Mouse (Mus musculus) urinary bladder, adult 18-20 months (tissue): ENCODE measurements around the gene Gm4756.
"Not testable (repeated sequence)": the region's sequence is repeated elsewhere in the genome, so short reads cannot be mapped to it uniquely, and the experiment has no call there.

Source experiments
- DNase-seq, 2 experiments: peaks; one replicate each; pipeline ENCODE4 v3.0.0; 2022; ENCODE audit warnings: low spot score in 2 of 2, mixed read lengths in 2 of 2

Gene Gm4756

GRCm38 (mm10) chr12:72654698-72655097, 5.2 kb upstream of the Gm4756 start:
- DNase-seq, result peak in 1 of 2 experiments; percentile 49

- no peak for DNase-seq
Measured at GRCm38 (mm10) chr12:72648921-72649320, 540 bp downstream of the Gm4756 start.

DNA sequence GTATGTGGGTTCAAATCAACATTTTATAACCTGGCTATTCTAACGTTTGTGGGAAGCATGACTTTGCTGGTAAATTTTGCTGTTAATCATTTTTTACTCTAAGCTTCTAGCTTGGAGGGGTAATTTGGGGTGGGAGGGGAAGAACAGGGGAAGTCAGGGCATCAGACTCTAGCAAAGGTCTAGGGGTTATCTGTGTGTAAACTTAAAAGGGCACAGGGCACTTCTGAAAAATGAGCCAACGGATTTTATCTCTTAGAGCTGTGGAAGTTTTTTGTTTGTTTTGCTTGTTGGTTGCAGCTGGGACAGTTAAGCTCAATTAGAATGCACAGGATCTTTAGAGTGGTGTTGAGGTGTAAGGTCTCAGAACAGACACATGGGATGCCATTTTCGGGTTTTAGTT, 11.4 kb downstream of the Gm4756 start:
- no peak for DNase-seq

GRCm38 (mm10) chr12:72628751-72629150, 20.7 kb downstream of the Gm4756 start:
- DNase-seq, result no peak

GRCm38 (mm10) chr12:72622853-72623496, 26.5 kb downstream of the Gm4756 start:
- no peak for DNase-seq

DNA sequence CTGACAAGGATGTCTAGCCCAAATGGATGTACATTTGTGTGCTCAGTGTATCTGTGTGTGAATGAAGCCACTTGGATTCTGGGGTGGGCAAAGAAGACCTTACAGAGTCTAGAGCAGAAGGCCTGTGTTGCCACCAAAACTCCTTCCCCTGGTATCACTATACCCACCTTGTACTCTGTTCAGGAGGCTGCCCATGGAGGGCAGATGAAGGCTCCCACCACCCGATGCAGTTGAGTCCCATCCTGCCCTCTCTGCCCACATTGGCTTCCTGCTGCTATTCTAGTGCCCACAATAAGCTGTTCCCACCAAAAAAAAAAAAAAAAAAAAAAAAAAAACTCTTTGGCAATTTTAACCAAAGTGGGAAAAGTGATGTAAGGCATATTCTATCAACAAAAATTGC, 28.0 kb downstream of the Gm4756 start:
- no peak for DNase-seq

GRCm38 (mm10) chr12:72620856-72621255, 28.6 kb downstream of the Gm4756 start:
- DNase-seq, result no peak

GRCm38 (mm10) chr12:72612053-72612452, 37.4 kb downstream of the Gm4756 start:
- DNase-seq, result no peak

DNA sequence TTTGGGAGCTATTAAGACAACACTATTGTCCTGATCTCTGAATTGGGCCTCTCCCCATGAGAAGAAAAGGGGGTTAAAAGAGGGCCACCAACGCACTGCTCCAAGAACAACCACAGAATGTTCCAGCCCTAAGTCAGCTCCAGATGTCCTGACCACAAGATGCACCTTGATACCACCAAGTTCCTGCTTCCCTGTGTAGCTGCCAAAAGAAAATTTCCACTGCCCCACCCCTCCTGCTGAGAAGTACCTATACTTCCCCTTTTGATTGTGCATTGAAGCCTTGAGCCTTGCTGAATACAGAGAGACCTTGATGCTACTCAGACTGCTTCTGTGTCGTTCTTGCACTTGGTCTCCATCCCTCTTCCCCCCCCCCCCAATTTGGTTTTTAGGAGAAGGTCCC, 50.7 kb downstream of the Gm4756 start:
- DNase-seq, result not testable (repeated sequence)

GRCm38 (mm10) chr12:72594001-72594400, 55.5 kb downstream of the Gm4756 start:
- no peak for DNase-seq

DNA sequence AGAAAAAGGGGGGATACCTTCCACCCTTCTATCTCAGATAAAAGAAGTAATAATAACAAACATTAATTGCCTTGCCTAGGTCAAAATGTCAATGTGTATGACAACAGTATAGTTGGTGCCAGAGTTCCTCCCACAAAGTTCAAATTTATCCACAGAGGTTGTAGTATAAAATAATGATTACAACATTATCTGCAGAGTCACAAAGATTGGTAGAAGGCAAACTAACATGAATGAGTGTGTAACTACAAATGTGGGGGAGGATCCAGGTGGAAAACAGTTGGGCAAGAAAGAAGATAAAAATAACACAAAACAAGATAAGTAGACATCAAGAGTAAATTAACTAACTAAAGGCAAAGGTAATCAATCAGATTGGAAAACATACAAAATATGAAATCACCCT, 56.5 kb downstream of the Gm4756 start:
- no peak for DNase-seq

DNA sequence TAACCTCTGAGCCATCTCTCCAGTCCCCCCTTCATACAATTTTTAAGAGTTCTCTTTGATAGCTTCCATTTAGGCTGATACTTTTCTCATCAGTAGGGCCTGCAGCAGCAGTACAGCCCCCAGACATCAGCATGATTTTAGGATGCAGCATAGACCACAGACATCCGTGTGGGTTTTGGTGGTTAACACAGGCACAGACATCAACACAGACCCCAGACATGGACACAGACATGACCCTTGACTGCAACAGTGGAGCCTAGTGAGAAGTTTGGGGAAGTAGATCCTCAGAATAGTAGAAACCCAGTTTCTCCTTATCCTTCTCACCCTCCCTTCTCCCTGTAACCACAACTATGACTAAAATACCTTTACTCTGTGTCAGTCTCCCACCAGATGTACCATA, 64.1 kb downstream of the Gm4756 start:
- DNase-seq, result no peak

DNA sequence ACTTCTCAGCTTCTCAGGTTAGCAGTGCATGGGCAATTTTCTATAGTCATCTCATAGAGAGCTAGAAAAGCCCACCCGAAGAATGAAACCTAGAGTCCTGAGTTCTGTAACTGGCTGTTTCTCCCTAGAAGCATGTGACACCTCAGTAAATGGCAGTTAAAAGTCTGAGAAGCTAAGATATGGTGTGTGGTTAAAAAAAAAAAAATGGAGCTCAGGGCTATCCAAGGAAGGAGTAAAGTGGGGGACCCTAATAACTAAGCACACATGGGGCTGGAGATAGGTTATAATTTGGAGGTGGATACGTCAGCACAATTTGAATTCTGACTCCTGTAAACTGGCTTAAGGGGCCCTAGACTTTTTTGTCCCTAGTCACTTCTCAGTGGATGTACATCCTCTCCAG, 66.4 kb downstream of the Gm4756 start:
- DNase-seq, result no peak

DNA sequence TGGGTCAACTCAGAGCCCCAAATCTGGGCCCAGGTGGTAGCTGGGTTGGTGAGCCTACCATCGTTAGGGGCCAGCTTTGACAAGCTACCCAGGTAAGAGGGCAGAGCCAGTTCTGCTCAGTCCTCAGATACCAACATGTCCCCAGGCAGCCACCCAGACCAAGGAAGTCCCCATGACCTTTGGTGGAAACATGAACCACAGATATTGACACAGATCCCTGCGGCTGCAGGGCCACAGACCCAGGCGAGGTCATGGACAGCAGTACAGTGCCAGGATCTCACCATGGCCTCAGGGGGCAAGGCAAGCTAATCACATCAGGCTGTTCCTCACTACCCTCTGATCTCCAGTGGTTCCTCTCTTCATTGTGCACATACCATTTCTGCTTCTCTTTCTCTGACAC, 67.4 kb downstream of the Gm4756 start:
- no peak for DNase-seq

DNA sequence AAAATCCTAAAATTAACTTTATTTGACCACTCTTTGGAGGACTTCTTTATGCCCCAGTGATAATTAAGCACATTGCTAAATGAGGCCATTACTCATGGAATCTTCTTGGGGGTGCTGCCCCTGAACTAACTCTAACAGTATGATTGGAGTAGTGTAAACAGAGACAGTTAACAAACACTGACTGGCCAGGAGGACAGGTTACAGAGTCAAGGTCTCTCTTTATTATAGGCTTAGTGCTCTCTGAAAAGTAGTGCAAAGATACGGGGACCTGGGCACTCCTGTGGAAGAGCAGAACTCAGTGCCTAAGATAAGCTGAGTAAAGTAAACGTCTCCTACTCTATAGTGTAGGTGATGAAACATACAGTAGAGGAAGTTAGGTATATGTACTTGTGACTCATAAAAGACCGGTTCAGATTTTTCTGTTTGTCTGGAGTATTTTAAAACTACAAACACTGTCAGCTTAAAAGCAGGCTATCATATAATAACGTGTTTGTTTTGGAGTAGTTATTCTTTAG, 85.1 kb downstream of the Gm4756 start:
- DNase-seq, result no peak

- no peak for DNase-seq
Measured at GRCm38 (mm10) chr12:72554347-72554746, 95.1 kb downstream of the Gm4756 start.

- DNase-seq, result no peak
Measured at GRCm38 (mm10) chr12:72538571-72538970, 110.9 kb downstream of the Gm4756 start.

DNA sequence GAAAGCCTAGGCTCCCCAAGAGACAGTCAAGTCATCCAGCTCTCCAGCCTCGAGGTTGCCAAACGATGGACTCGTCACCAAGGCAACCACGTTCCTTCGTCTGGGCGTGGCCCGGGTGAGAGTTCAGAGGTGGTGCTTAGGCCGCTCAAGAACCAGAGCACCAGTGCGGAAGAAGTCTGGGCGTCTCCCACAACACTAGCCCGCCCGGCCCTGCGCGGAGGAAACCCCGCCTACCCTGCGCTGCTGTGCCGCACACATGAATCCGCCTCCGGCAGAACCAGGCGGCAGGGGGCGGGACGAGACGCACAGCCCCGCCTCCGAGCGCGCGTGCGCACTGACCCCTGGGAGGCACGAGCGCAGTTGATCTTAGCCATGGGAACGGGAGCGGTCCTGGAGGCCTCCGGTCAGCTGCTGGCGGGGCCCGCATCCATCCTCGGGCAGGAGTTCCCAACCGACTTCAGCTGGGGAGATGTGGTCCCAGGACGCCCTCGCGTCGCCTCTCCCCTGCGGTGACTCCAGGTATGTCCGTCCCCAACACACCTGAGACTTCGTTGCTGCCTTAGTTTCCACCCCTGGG, 113.4 kb downstream of the Gm4756 start, which contains the start of gene Pcnx4:
Gene Pcnx4, plus strand, starts transcription at position 363 of the 577 bp plus-strand sequence.
- peak; percentile 95 to 97 for DNase-seq

DNA sequence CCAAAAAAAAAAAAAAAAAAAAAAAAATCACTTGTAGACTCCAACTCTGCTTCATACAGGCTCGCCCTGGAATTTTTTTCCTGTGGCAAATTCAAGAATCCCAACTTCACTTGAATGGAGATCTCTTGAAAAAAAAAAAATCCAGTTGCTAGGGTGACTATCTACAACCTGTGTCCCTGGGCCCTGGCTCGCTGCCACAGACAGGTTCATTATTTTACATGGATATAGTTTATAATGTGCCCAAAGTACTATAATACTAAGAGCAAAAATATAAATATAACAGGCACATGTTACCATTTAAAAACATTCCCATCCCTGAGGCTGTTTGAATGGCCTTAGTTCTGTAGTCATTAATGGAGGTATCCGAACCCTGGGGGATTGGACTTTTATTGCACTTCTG, 113.9 kb downstream of the Gm4756 start:
- no peak for DNase-seq

DNA sequence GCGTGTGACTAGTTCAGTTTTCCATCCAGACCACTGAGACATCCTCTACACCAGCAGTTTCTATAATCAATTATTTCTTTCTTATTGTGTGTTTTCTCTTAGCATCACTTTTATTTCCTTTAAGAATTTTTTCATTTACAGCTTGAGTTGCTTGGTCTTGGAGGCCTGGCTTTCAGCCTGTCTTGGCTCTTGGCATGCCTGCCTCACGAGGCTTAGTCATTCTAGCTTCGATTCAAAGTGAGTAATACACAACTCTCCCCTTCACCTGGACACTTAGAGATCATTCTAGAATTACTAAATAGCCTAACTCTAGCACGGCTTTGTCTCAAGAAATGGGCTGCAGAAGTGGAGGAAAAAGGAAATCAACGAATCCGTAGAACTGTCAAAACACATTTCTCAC, 115.5 kb downstream of the Gm4756 start:
- no peak for DNase-seq

DNA sequence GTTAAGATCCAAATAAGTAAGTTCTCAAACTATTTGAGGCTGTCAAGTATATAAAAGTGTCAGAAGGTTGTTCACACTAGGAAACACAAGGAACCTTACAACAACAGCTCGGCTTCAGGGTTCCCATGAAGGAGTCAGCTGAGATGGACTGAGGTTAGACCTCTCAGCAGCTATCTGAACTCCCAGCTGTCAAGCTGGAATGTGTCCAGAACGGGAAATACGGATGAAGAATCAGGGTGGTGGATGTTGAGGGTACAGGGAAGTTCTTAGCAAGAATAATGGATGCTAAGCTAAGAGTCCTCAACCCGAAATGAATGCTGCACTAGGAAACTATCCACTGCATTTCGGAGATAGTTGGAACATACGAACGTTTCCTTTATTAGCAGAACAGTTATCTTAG, 117.2 kb downstream of the Gm4756 start:
- DNase-seq, result no peak
